Mouse (Mus musculus) midbrain, embryonic 16.5 days (tissue): ENCODE measurements at regions not wholly inside any gene's neighbourhood (a gene's known extent, or its start where the extent isn't known, plus 50 kb on each side); places are given as distances from the start of the nearest gene placed in this dataset.

Experiments
- ATAC-seq: fragments of 200-750 bp; cut with Nextera tagmentation; 2 replicates; pipeline ENCODE4 v1.8.0; 2017; ENCODE audit warnings: moderate TSS enrichment
- H3K27ac ChIP-seq: fragments of 300-500 bp; sonication (generic); 2 replicates; pipeline ENCODE4 v1.5.1; 2014; ENCODE audit warnings: mild to moderate bottlenecking, low read length, mixed read lengths
- H3K27me3 ChIP-seq: fragments of 300-500 bp; sonication (generic); 2 replicates; pipeline ENCODE4 v1.6.1; 2014; ENCODE audit warnings: low read depth, low read length, mixed read lengths; ENCODE audit not compliant: control insufficient read depth, insufficient read depth
- H3K36me3 ChIP-seq: fragments of 300-500 bp; sonication (generic); 2 replicates; pipeline ENCODE4 v1.6.1; 2014; ENCODE audit warnings: mild to moderate bottlenecking, low read length, moderate library complexity, mixed read lengths; ENCODE audit not compliant: control insufficient read depth, insufficient read depth
- H3K4me1 ChIP-seq: fragments of 300-500 bp; sonication (generic); 2 replicates; pipeline ENCODE4 v1.6.1; 2014; ENCODE audit warnings: mild to moderate bottlenecking, low read length, mixed read lengths; ENCODE audit not compliant: control insufficient read depth, insufficient read depth
- H3K4me2 ChIP-seq: fragments of 300-500 bp; sonication (generic); 2 replicates; pipeline ENCODE4 v1.6.1; 2014; ENCODE audit warnings: mild to moderate bottlenecking, low read length, mixed read lengths
- H3K4me3 ChIP-seq: fragments of 300-500 bp; sonication (generic); 2 replicates; pipeline ENCODE4 v1.5.1; 2014; ENCODE audit warnings: low read depth, mild to moderate bottlenecking, low read length, moderate library complexity, mixed read lengths
- H3K9ac ChIP-seq: fragments of 300-500 bp; sonication (generic); 2 replicates; pipeline ENCODE4 v1.6.1; 2014; ENCODE audit warnings: low read depth, low read length, mixed read lengths
- H3K9me3 ChIP-seq: fragments of 300-500 bp; sonication (generic); replicated peaks from 2 replicates; pipeline ENCODE4 v1.6.1; 2014; ENCODE audit warnings: mild to moderate bottlenecking, low read length, mixed read lengths; ENCODE audit not compliant: control insufficient read depth, poor library complexity, severe bottlenecking
- WGBS: fragments of 180-500 bp; shearing (Covaris S2); extraction: QIAGEN DNeasy Blood & Tissue Kit; methylation state at CpG from one replicate; pipeline ENCODE4 v1.1.7; 2014; 5-methylcytosine and 5-hydroxymethylcytosine counted together

GRCm38 (mm10) chr15:13320599-13321348 lies 147.3 kb upstream of the Cdh6 start:
- Histone ChIP-seq H3K4me3 (no peak overlapping the region), H3K9me3 (no peaks in the 10 kb centered on the region), H3K4me1 (peaks cover 3% of the 10 kb centered on the region; the same call in 1 of the 2 replicates), H3K9ac (no peak overlapping the region), H3K36me3 (no peaks in the 10 kb centered on the region), H3K27me3 (no peaks in the 10 kb centered on the region), H3K4me2 (no peak overlapping the region), H3K27ac (no peak overlapping the region)
- WGBS, result 23% methylated on average over 10 of the region's 10 CpGs
- ATAC-seq, result 0 out of 2 replicates have a peak, but pooled peaks have one; percentile 46

- no peaks in the 10 kb centered on the region for H3K9me3 ChIP-seq
- no peak overlapping the region for H3K9ac ChIP-seq
- no peaks in the 10 kb centered on the region for H3K4me1 ChIP-seq
- H3K36me3 ChIP-seq, result no peaks in the 10 kb centered on the region
- no peak overlapping the region for H3K4me2 ChIP-seq
- H3K27ac ChIP-seq, result no peak overlapping the region
- WGBS, result 86% methylated on average over 6 of the region's 6 CpGs
- H3K4me3 ChIP-seq, result no peak overlapping the region
- ATAC-seq, result no peak
- H3K27me3 ChIP-seq, result no peaks in the 10 kb centered on the region
Observed at GRCm38 (mm10) chr15:13304562-13304961, 131.1 kb upstream of the Cdh6 start.

GRCm38 (mm10) chr15:13303456-13303855 lies 130.0 kb upstream of the Cdh6 start:
- ATAC-seq, result no peak
- Histone ChIP-seq H3K27ac (no peak overlapping the region), H3K27me3 (no peaks in the 10 kb centered on the region), H3K9ac (no peak overlapping the region), H3K4me2 (no peak overlapping the region), H3K4me1 (no peaks in the 10 kb centered on the region), H3K4me3 (no peak overlapping the region), H3K9me3 (no peaks in the 10 kb centered on the region), H3K36me3 (no peaks in the 10 kb centered on the region)
- 89% methylated on average over 7 of the region's 7 CpGs for WGBS

GRCm38 (mm10) chr15:13302672-13303071 lies 129.2 kb upstream of the Cdh6 start:
- Histone ChIP-seq H3K27me3 (no peaks in the 10 kb centered on the region), H3K4me2 (no peak overlapping the region), H3K27ac (no peak overlapping the region), H3K9me3 (no peaks in the 10 kb centered on the region), H3K36me3 (no peaks in the 10 kb centered on the region), H3K9ac (no peak overlapping the region), H3K4me1 (no peaks in the 10 kb centered on the region), H3K4me3 (no peak overlapping the region)
- ATAC-seq, result no peak
- 70% methylated on average over 6 of the region's 6 CpGs for WGBS

DNA sequence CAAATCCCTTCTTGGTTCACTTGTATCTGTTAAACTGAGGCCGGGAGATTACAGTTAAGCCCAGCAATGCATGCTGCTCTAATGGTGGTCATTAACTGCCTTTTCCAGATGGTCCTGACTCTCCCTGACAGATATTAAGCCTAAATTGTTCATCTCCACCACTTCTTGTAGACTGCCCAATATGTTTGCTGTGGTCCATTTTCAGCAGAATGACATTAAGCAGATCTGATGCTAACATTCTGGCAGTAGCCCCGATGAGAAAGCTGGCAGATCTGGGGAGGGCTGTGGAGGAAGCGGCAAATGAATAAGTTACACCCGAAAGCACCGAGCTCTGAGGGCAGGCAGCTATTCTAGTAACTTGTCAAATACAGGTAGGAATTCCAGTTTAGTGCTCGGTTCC lies 123.5 kb upstream of the Cdh6 start:
- Histone ChIP-seq H3K4me2 (no peak overlapping the region), H3K9me3 (no peaks in the 10 kb centered on the region), H3K4me3 (no peak overlapping the region), H3K9ac (no peak overlapping the region), H3K36me3 (no peaks in the 10 kb centered on the region), H3K4me1 (0 out of 2 replicates have a peak, but pooled peaks cover 2% of the 10 kb centered on the region), H3K27me3 (no peaks in the 10 kb centered on the region), H3K27ac (no peak overlapping the region)
- peak; percentile 42; the same call in 1 of the 2 replicates for ATAC-seq
- WGBS, result 44% methylated on average over 6 of the region's 6 CpGs

- Histone ChIP-seq H3K36me3 (no peaks in the 10 kb centered on the region), H3K4me3 (no peak overlapping the region), H3K4me1 (peaks cover 4% of the 10 kb centered on the region; the same call in 1 of the 2 replicates), H3K9ac (no peak overlapping the region), H3K4me2 (no peak overlapping the region), H3K27ac (no peak overlapping the region), H3K27me3 (no peaks in the 10 kb centered on the region), H3K9me3 (no peaks in the 10 kb centered on the region)
- 77% methylated on average over 3 of the region's 3 CpGs for WGBS
- ATAC-seq, result no peak
Observed at GRCm38 (mm10) chr15:13289064-13289463, 115.6 kb upstream of the Cdh6 start.

DNA sequence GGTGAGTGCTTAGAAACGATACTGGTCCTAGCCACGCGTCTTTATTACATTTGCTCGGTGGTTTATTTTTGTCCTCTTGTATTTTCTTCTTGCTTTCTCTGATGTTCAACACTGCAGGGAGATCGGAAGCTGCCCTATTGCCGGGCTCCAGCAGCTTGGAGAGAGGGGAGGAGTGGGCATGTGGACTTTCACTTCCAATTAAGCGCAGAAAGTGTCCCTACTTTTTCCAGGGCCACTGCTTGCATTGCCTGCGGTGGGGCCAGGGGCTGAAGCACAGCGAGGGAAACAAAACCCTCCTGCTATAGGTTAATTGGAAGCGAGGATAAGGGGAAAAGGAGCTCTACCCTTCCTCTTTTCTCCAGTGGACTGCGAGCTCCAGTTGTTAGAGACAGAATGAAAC lies 114.4 kb upstream of the Cdh6 start:
- H3K4me3 ChIP-seq, result no peak overlapping the region
- no peak overlapping the region for H3K27ac ChIP-seq
- no peak overlapping the region for H3K9ac ChIP-seq
- H3K9me3 ChIP-seq, result no peaks in the 10 kb centered on the region
- H3K4me2 ChIP-seq, result peak overlapping the region; percentile 42
- ATAC-seq, result peak; percentile 51; the same call in 1 of the 2 replicates
- peaks cover 4% of the 10 kb centered on the region; the same call in 1 of the 2 replicates for H3K4me1 ChIP-seq
- no peaks in the 10 kb centered on the region for H3K27me3 ChIP-seq
- H3K36me3 ChIP-seq, result no peaks in the 10 kb centered on the region
- WGBS, result 51% methylated on average over 11 of the region's 11 CpGs

GRCm38 (mm10) chr15:13285355-13285754 lies 111.9 kb upstream of the Cdh6 start:
- H3K27me3 ChIP-seq, result no peaks in the 10 kb centered on the region
- no peak for ATAC-seq
- WGBS, result 90% methylated on average over 3 of the region's 3 CpGs

GRCm38 (mm10) chr15:13284219-13284618 lies 110.7 kb upstream of the Cdh6 start:
- H3K4me2 ChIP-seq, result no peak overlapping the region
- no peaks in the 10 kb centered on the region for H3K36me3 ChIP-seq
- peaks cover 4% of the 10 kb centered on the region; the same call in 1 of the 2 replicates for H3K4me1 ChIP-seq
- no peaks in the 10 kb centered on the region for H3K27me3 ChIP-seq
- no peak overlapping the region for H3K4me3 ChIP-seq
- no peak overlapping the region for H3K27ac ChIP-seq
- no peak overlapping the region for H3K9ac ChIP-seq
- WGBS, result 92% methylated on average over 2 of the region's 2 CpGs
- H3K9me3 ChIP-seq, result no peaks in the 10 kb centered on the region
- ATAC-seq, result no peak

More at GRCm38 (mm10) chr15:13285355-13285754, 111.9 kb upstream of the Cdh6 start:
- no peaks in the 10 kb centered on the region for H3K36me3 ChIP-seq
- no peak overlapping the region for H3K27ac ChIP-seq
- peaks cover 4% of the 10 kb centered on the region; the same call in 1 of the 2 replicates for H3K4me1 ChIP-seq
- H3K9ac ChIP-seq, result no peak overlapping the region
- no peak overlapping the region for H3K4me3 ChIP-seq
- H3K9me3 ChIP-seq, result no peaks in the 10 kb centered on the region
- H3K4me2 ChIP-seq, result no peak overlapping the region
